Mouse (Mus musculus): ENCODE measurements around the gene Flvcr2. TPM values are rescaled to one million over a fixed set of nuclear protein-coding genes. Genes with fewer than 3 reads are reported as not detected.

The Flvcr2 gene
- polyA plus RNA-seq, 1 experiment = 0.47 TPM

GRCm38 (mm10) chr12:85854271-85854670 is 107.9 kb downstream of the Flvcr2 start:
- no peak for DNase-seq
- Histone ChIP-seq H3K27ac (ENCODE audit: control insufficient read depth, insufficient read depth, low read length) (no peak overlapping the region), H3K4me1 (replicated peaks; ENCODE audit: control insufficient read depth, insufficient read depth, low read length) (no peaks in the 10 kb centered on the region), H3K4me3 (ENCODE audit: control insufficient read depth, insufficient read depth, low read length) (no peak overlapping the region), H3K36me3 (ENCODE audit: control insufficient read depth, insufficient read depth, low read length) (no peaks in the 10 kb centered on the region; the same call in none of the 2 replicates), H3K27me3 (ENCODE audit: control insufficient read depth, insufficient read depth, low read length) (no peaks in the 10 kb centered on the region)
- 100% methylated on average over 1 of the region's 1 CpGs for WGBS
- TF ChIP-seq CTCF (IDR thresholded peaks at IDR 0.05; ENCODE audit: borderline replicate concordance, control insufficient read depth, extremely low read depth, insufficient read depth, low read length, poor library complexity) (no peak), POLR2A (IDR thresholded peaks at IDR 0.05; ENCODE audit: control insufficient read depth, extremely low read depth, insufficient read depth, low read length, poor library complexity) (no peak)

GRCm38 (mm10) chr12:85857300-85857699 is 111.0 kb downstream of the Flvcr2 start:
- no peak for DNase-seq
- H3K4me3 ChIP-seq (ENCODE audit: control insufficient read depth, insufficient read depth, low read length) = no peak overlapping the region
- H3K27ac ChIP-seq (ENCODE audit: control insufficient read depth, insufficient read depth, low read length) = no peak overlapping the region
- WGBS = 98% methylated on average over 7 of the region's 7 CpGs
- no peaks in the 10 kb centered on the region for H3K27me3 ChIP-seq (ENCODE audit: control insufficient read depth, insufficient read depth, low read length)
- H3K4me1 ChIP-seq (replicated peaks; ENCODE audit: control insufficient read depth, insufficient read depth, low read length) = no peaks in the 10 kb centered on the region
- H3K36me3 ChIP-seq (ENCODE audit: control insufficient read depth, insufficient read depth, low read length) = no peaks in the 10 kb centered on the region
- TF ChIP-seq CTCF (IDR thresholded peaks at IDR 0.05; ENCODE audit: borderline replicate concordance, control insufficient read depth, extremely low read depth, insufficient read depth, low read length, poor library complexity) (no peak), POLR2A (IDR thresholded peaks at IDR 0.05; ENCODE audit: control insufficient read depth, extremely low read depth, insufficient read depth, low read length, poor library complexity) (no peak)

GRCm38 (mm10) chr12:85859111-85859510 is 112.8 kb downstream of the Flvcr2 start:
- 92% methylated on average over 3 of the region's 3 CpGs for WGBS
- H3K4me1 ChIP-seq (replicated peaks; ENCODE audit: control insufficient read depth, insufficient read depth, low read length) = no peaks in the 10 kb centered on the region
- no peaks in the 10 kb centered on the region for H3K27me3 ChIP-seq (ENCODE audit: control insufficient read depth, insufficient read depth, low read length)
- no peak overlapping the region for H3K4me3 ChIP-seq (ENCODE audit: control insufficient read depth, insufficient read depth, low read length)
- no peak for DNase-seq
- H3K36me3 ChIP-seq (ENCODE audit: control insufficient read depth, insufficient read depth, low read length) = no peaks in the 10 kb centered on the region
- no peak for TF ChIP-seq CTCF (IDR thresholded peaks at IDR 0.05; ENCODE audit: borderline replicate concordance, control insufficient read depth, extremely low read depth, insufficient read depth, low read length, poor library complexity)
- TF ChIP-seq POLR2A (IDR thresholded peaks at IDR 0.05; ENCODE audit: control insufficient read depth, extremely low read depth, insufficient read depth, low read length, poor library complexity) = no peak
- H3K27ac ChIP-seq (ENCODE audit: control insufficient read depth, insufficient read depth, low read length) = no peak overlapping the region

DNA sequence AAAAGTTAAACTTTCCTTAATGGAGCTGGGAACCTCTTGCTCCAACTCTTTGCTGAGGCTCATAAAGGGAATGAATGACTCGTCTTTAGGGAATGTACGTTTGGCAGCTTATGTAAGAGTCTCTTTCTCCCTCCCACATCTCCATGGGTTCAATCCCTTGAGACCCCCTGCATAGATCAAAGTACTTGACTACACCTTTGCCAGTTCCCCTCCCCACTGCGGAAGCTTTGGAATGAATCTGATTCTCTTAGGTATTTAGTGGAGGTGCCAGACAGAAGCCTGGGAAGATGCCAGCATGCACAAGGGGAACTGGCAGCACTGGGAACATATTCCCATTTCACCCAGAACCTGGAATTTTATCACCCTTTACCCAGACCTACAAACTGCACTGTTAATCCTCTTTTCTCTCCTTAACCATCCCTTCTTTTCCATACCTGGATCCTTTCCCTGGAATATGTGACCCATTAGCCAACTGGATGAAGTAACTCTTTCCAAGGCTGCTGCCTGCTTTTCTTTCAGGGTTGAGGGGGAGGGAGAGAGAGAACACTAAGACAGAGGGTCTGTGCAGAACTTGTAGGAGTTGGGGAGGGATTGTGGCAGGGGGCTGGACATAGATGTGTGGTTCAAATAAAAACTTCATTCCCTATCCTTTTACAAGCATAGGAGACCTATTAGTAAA is 113.3 kb downstream of the Flvcr2 start:
- no peak for DNase-seq
- no peaks in the 10 kb centered on the region for H3K4me1 ChIP-seq (replicated peaks; ENCODE audit: control insufficient read depth, insufficient read depth, low read length)
- TF ChIP-seq POLR2A (IDR thresholded peaks at IDR 0.05; ENCODE audit: control insufficient read depth, extremely low read depth, insufficient read depth, low read length, poor library complexity) (no peak), CTCF (IDR thresholded peaks at IDR 0.05; ENCODE audit: borderline replicate concordance, control insufficient read depth, extremely low read depth, insufficient read depth, low read length, poor library complexity) (no peak)
- H3K36me3 ChIP-seq (ENCODE audit: control insufficient read depth, insufficient read depth, low read length) = no peaks in the 10 kb centered on the region
- H3K27me3 ChIP-seq (ENCODE audit: control insufficient read depth, insufficient read depth, low read length) = no peaks in the 10 kb centered on the region
- 89% methylated on average over 3 of the region's 3 CpGs for WGBS
- no peak overlapping the region for H3K27ac ChIP-seq (ENCODE audit: control insufficient read depth, insufficient read depth, low read length)
- H3K4me3 ChIP-seq (ENCODE audit: control insufficient read depth, insufficient read depth, low read length) = no peak overlapping the region

GRCm38 (mm10) chr12:85862514-85862913 is 116.2 kb downstream of the Flvcr2 start:
- DNase-seq = no peak
- Histone ChIP-seq H3K36me3 (ENCODE audit: control insufficient read depth, insufficient read depth, low read length) (no peaks in the 10 kb centered on the region), H3K27ac (ENCODE audit: control insufficient read depth, insufficient read depth, low read length) (no peak overlapping the region), H3K27me3 (ENCODE audit: control insufficient read depth, insufficient read depth, low read length) (no peaks in the 10 kb centered on the region), H3K4me1 (replicated peaks; ENCODE audit: control insufficient read depth, insufficient read depth, low read length) (no peaks in the 10 kb centered on the region), H3K4me3 (ENCODE audit: control insufficient read depth, insufficient read depth, low read length) (no peak overlapping the region)
- WGBS = 85% methylated on average over 2 of the region's 2 CpGs
- no peak for TF ChIP-seq CTCF (IDR thresholded peaks at IDR 0.05; ENCODE audit: borderline replicate concordance, control insufficient read depth, extremely low read depth, insufficient read depth, low read length, poor library complexity)

Other genes starting within 250 kb of the Flvcr2 start
- gene Jdp2, start 147.5 kb upstream of the Flvcr2 start, polyA plus RNA-seq (2012; rRNA removed) = 3.1 and 3.5 TPM in 2 replicates
- gene Batf, start 59.9 kb upstream of the Flvcr2 start, polyA plus RNA-seq (2012; rRNA removed) = 13.3 and 14.9 TPM in 2 replicates
- gene Erg28, start 78.0 kb downstream of the Flvcr2 start, polyA plus RNA-seq (2012; rRNA removed) = 41.4 and 44.4 TPM in 2 replicates
- 20.2 and 22.7 TPM in 2 replicates for gene Ttll5, start 78.1 kb downstream of the Flvcr2 start, polyA plus RNA-seq (2012; rRNA removed)

Measured in thymus, adult 2 months (tissue).